Mouse (Mus musculus) left cerebral cortex, postnatal 14 days (tissue): ENCODE measurements around the gene Cplane1. TPM values are rescaled to one million over a fixed set of nuclear protein-coding genes. Genes with fewer than 3 reads are reported as not detected.
"Not testable (repeated sequence)": the region's sequence is repeated elsewhere in the genome, so short reads cannot be mapped to it uniquely, and the experiment has no call there.

Experiments used
- DNase-seq, 2 experiments: peaks; one replicate each; pipeline ENCODE4 v3.0.0; 2021 to 2022; ENCODE audit warnings: low spot score in 2 of 2, mixed read lengths in 1 of 2
- intact Hi-C: fragments of 180-260 bp; cut with DNase I; formaldehyde crosslinking; loops from one replicate; pipeline ENCODE4 v1.15.1; 2025
- long read RNA-seq, 2 experiments: library from polyadenylated mRNA; stranded (forward); transcript quantifications; one replicate each; pipeline ENCODE4 v2.0.0; 2021
- total RNA-seq, 2 experiments: library from RNA; stranded (reverse); gene quantifications; 2 replicates each; pipeline ENCODE4 v1.2.3; 2021

The Cplane1 gene
- 10 to 100 TPM; 25.7 to 27.2 TPM for total RNA-seq
- long read RNA-seq, experiment 1, partial matches to known transcripts: 3 of 9 reads
- long read RNA-seq, experiment 1, other reads (novel, unspliced or antisense): 6 of 9 reads
- long read RNA-seq, experiment 2, partial matches to known transcripts: 4 of 4 reads
- long read RNA-seq, experiment 2, other reads (novel, unspliced or antisense): 0 of 4 reads

DNA sequence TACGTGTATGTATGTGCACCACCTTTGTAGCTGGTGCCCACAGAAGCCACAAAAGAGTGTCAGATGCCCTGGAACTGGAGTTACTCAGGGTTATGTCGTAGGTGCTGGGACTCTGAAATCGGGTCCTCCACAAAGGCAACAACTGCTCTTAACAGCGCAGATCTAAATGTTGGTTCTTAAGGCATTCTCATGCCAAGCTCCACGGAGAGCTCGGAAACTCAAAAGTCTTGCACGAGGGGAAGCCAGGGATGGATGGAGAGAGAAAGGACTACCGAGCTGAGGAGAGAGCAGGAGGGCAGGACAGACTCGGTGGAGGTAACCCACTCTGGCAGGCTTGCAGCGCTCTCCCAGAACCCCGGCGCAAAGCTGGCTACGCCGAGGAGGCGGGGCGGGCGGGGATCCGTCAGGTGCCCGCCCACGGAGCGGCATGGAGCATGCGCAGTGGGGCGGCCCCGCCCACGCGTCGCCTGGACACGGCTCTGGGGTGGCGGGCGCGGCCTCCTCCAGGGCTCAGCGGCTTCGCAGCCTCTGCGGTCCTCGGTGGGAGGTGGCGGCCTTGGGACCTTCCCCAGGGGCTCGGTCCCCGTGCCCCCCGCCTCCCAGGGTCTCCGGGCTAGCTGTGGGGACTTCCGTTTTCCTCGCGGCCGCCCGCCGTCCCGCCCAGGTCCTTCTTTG lies at the start of gene Cplane1:
Cplane1 (plus strand) TSS at position 516 of the 675 bp plus-strand sequence.
- DNase-seq: peak; percentile 93 to 95
- intact Hi-C loops: no loop called here

DNA sequence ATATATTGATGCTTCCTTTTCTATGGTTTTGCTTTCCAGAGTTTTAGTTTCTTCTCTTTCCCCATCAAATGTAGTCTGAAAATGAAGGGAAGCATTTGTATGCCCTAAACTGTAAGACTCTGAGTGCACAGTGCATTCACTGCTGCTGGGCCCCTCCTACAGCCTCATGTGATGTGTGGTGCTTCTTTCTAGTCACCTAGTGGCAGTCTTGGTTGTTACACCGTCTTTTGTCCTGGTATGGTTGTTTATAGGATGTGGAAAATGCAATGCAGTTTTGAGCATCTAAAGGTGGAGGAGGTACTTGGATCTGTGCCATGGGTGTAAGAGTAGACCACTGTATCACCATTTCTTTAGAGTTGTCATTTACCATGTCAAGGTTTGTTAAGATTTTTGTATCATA lies 39.6 kb upstream of the Cplane1 start:
- DNase-seq: no peak
- intact Hi-C loops: no loop called here

- intact Hi-C loops: loop anchor here (10.0 kb wide), 1 partner anchor 184 kb away; no protein-coding TSS in a partner anchor
- no peak for DNase-seq
Measured at GRCm38 (mm10) chr15:8131268-8131667, 37.6 kb upstream of the Cplane1 start.

- DNase-seq: no peak
- intact Hi-C loops: loop anchor here (10.0 kb wide), 1 partner anchor 183 kb away; no protein-coding TSS in a partner anchor
Measured at GRCm38 (mm10) chr15:8131761-8132160, 37.1 kb upstream of the Cplane1 start.

DNA sequence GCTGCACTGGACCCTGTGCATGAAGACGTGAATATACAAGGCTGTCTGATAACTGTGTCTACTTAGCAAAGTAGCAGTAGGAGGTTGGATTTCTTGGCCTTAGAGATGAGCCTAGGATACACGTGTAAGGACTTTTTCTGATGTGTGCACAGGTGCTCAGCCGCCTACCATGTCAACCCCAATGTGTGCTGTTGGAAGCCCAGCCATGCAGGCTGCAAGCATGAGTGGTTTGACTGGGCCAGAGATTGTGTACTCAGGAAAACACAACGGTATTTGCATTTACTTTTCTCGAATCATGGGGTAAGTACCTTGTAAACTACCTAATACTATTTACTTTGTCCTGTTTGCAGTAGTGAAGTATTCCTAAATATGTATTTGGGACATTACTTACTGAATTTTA lies 33.3 kb upstream of the Cplane1 start:
- no peak for DNase-seq
- intact Hi-C loops: loop anchor here (10.0 kb wide), 1 partner anchor 179 kb away; no protein-coding TSS in a partner anchor

DNA sequence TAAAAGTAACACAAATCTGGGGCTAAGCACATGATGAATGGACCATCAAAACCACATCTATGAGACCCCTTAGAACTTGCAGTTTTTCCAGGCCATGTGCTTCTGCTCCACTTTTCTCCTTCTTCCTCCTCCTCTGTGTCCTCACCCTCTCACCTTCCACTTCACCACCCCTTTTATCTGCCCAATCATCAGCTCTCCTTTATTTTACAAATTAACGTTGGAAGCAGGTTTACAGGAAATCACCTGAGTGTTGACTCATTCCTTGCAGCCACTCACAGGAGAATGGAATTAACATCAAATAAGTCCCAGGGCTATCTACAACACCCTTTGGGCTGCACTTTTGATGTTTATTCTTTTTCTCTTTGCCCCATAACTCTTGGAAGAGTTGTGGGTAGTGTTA lies 7.1 kb upstream of the Cplane1 start:
- DNase-seq: no peak
- intact Hi-C loops: no loop called here

- DNase-seq: peak; percentile 47 to 50
- intact Hi-C loops: no loop called here
Measured at GRCm38 (mm10) chr15:8169266-8169746, 400 bp downstream of the Cplane1 start.

- intact Hi-C loops: no loop called here
- no peak for DNase-seq
Measured at GRCm38 (mm10) chr15:8189563-8189962, 20.7 kb downstream of the Cplane1 start.

GRCm38 (mm10) chr15:8190435-8190834 lies 21.5 kb downstream of the Cplane1 start:
- intact Hi-C loops: loop anchor here (5.0 kb wide), 1 partner anchor 68 kb away; no protein-coding TSS in a partner anchor
- no peak for DNase-seq

DNA sequence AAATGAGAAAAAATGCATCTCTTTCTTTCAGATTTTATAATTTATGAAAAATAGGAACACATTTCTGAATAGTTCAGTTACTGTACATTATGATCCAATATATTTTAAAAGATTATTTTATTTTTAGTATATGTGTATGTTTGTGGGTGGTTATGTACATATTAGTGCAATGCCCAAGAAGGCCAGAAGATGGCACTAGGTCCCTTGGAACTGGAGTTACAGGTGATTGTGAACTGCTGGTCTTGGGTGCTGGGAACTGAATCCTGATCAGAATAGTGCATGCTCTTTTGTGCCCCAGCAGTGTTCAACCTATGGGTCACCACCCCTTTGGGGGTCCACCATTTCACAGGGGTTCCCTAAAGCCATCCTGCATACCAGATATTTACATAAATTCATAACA lies 31.4 kb downstream of the Cplane1 start:
- intact Hi-C loops: no loop called here
- peak in 1 of 2 experiments; percentile 9 for DNase-seq

GRCm38 (mm10) chr15:8208362-8208761 lies 39.5 kb downstream of the Cplane1 start:
- no peak for DNase-seq
- intact Hi-C loops: no loop called here

GRCm38 (mm10) chr15:8214811-8215210 lies 45.9 kb downstream of the Cplane1 start:
- intact Hi-C loops: no loop called here

DNA sequence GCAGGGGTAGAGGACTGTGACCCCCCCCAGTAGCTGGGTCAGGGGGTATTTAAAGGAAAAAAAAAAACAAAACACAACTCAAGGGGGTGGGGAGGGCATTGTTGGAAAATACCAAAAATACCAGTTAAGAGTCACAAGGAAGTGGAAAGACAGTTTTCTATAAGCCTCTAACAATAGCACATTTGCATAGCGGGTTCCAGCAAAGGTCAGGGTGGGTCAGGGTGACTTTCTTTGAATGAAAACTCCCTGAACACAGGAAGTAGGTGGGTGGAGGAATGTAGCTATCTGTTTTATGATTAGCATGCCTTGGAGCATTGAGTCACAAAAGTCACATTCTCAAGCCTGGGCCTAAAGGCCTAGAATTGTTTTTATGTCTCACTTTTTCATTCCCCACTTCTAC lies 65.3 kb downstream of the Cplane1 start:
- DNase-seq: not testable (repeated sequence)
- intact Hi-C loops: loop anchor here (5.0 kb wide), 1 partner anchor 37 kb away; no protein-coding TSS in a partner anchor

More at GRCm38 (mm10) chr15:8214811-8215210, 45.9 kb downstream of the Cplane1 start:
- DNase-seq: no peak

DNA sequence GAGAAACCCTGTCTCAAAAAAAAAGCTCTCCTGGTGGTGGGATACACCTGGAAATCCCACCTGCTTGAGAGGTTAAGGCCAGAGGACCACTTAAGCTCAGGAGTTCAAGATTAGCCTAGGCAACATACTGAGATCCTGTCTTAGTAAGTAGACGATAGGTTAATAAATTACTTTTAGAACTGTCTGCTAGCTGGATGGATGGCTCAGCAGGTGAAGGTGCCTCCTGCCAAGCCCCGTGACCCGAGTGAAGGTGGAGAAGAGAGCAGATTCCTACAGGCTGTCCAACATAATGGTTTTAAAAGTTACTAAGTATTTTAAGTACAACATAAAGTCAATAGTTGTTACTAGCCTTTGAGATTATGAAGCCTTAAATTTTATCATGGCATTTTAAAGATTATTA lies 97.0 kb downstream of the Cplane1 start:
- DNase-seq: no peak

GRCm38 (mm10) chr15:8267211-8267610 lies 98.3 kb downstream of the Cplane1 start:
- intact Hi-C loops: no loop called here
- no peak for DNase-seq

More for the DNA sequence above, 97.0 kb downstream of the Cplane1 start:
- intact Hi-C loops: no loop called here

DNA sequence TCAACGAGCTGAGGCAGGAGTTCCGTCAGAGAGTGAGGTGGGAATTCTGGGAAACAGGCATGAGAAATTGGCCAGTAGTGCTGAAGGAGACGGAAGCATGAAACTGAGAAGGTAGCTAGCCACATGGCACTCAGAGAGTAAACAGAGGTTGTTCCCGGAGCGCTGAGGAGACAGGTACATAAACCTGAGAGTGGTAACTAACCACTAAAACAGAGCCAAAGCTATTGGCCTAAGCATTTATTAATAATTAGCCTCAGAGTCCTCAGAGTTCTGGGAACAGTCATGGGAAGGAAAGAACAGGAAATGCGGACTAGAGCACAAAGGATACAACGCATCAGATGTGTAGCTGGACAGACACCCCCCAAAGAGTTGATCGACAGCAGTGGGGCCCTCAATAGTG lies 99.3 kb downstream of the Cplane1 start:
- DNase-seq: no peak
- intact Hi-C loops: no loop called here

DNA sequence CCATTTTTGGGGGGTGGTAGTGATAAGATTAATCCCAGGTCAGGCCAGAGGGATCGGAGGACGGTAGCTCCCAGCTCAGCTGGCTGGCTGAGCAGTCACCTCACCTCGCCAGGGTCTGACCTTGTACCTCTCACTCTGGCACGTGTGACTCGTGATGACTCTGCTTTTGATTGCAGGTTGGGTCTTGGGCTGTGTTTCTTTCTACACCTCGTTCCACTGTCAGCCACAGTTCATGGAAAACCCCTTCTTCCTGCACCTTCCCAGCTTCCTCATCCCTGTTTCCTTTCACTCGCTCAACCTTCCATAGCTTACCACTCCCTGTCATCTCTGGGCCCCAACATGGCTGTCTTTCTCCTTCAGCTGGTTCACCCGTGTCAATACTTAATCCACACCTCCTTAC lies 103.0 kb downstream of the Cplane1 start:
- intact Hi-C loops: no loop called here
- no peak for DNase-seq

DNA sequence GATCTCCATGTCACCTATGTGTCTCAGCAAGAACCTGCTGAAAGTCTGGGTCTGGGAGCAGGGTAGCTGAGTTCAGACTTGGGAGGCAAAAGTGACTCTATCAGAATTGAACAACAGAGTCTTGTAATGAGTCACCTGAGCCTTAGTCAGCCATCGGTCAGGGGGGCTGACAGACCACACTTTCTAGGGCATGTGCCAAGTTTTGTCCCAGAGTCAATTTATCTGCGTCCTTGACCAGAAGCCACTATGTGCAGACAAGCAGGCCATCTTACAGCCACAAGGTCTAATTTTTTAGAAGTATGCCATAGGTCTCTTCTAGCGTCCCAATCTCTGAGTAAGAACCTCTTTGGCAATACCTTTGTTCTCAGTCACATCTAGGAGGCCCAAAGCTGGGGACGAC lies 109.0 kb downstream of the Cplane1 start:
- intact Hi-C loops, DNase-seq: not testable (repeated sequence)

DNA sequence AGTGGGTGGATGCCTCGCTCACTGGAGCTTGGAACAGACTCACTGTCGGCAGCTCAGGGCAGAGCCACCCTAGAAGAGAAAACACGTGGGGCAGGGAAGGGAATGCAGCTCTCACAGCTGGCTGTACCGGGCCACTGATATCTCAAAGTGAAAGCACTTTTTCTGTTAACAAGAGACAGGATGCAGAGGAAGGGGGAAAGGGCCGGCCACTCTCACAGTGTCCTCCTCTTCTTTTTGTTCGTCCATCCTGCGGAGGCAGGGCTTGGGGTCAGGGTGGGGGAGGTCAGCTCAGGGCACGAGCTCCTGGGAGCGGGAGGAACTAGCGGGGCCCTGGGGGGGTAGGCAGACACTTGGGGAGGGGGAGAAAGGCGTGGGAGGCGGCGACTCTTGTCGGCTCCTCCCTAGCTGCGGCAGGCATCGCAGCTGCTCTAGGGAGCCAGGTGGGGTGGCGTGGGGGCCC lies 110.4 kb downstream of the Cplane1 start:
- intact Hi-C loops: no loop called here
- no peak for DNase-seq

DNA sequence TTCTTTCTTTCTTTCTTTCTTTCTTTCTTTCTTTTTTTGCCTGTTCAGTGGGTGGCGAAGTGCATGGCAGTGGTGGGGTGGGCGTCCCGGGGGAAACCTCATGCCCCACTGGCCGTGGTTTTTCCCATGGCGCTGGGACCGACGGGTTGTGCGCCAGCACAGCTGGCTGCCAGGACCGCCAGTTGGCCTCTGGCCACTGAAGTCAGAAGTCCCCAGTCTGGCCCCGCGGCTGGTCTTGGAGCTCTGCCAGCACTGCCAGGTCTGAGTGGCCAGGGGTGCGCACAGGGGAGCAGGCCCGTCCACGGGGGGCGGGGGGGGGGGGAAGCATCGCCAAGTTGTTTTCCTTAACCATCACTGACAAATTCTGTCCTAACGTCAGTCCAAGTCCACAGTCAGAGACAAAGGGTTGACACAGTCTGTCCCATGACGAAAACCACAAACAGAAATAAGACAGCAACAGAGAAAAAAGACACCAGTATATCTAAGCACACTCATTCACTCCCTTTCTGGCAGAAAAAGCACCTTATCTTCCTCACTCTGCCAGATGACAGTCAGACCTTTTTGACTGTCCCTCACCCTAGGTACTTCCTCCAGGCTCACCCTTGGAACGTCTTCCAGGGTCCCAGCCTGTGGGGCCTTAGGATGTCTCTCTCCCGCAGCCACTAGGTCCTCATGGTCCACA lies 111.2 kb downstream of the Cplane1 start:
- DNase-seq: peak in 1 of 2 experiments; percentile 27
- intact Hi-C loops: no loop called here
